10 mouse cellular contexts compared by ENCODE assay signal in the genomic region with DNA sequence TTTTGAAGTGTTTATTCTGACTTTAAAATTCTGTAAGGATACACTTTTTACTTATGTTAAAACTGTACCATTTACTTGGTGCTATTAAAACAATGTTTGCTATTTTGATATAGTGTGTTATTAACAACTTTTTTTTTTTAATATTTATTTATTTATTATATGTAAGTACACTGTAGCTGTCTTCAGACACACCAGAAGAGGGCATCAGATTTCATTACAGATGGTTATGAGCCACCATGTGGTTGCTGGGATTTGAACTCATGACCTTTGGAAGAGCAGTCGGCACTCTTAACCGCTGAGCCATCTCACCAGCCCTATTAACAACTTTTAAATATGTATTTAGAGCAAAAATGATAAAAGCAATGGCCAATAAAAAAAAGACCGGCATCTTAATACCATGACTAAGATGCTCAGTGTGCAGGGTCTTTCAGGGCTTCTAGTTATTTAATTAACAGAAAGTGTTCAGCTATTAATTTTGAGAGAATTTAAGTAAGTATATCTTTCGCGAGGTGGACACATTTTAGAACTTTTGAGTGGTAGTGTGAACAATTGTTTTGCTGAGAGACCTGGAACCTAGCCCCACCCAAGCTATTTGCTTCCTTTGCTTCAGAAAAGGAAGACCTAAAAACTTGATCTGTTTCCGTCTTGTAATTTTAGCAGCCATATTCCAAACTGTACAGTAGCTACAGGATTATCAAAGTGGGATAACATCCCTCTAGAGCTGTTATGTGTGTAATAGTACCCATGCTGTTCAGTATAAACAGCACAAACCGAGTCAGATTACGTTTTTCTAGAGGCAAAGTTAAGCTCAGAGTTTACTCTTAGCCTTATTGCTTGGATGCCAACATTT. TPM values are rescaled to one million over a fixed set of nuclear protein-coding genes. Genes with fewer than 3 reads are reported as not detected.
DNase-seq lines count a peak whose midpoint lies in the region; ATAC-seq and TF ChIP-seq lines count a peak whose summit lies in the region.
"Had no signal": no experiment of that assay in that cellular context is flagged by ENCODE, and none has a peak within 500 bp of the region (broad histone marks: within the 10 kb centered on the region; RNA-seq: fewer than 3 reads in every experiment).

No protein-coding gene starts in this region.

- no peaks in the 10 kb centered on the region for H3K9me3 ChIP-seq in lung, postnatal 0 days (ENCODE audit: low read length)
- H3K9me3 ChIP-seq in forebrain, embryonic 11.5 days (ENCODE audit: control insufficient read depth, low read length): no peaks in the 10 kb centered on the region
- H3K9me3 ChIP-seq in limb, embryonic 12.5 days: no peaks in the 10 kb centered on the region

- peak; percentile 6 for DNase-seq in lung, postnatal 0 days (ENCODE audit: low spot score)
- no peak for DNase-seq in lung, postnatal 4 days
- DNase-seq in forebrain, embryonic 11.5 days (ENCODE audit: low spot score): no peak
- DNase-seq in retina, embryonic 14.5 days (ENCODE audit: low spot score): no peak
- DNase-seq in cerebellum, adult 9-10 months: no peak
- no peak for DNase-seq in adrenal gland, postnatal 25 days

- peak overlapping the region; percentile 49 for H3K4me2 ChIP-seq in lung, postnatal 0 days (replicated peaks; ENCODE audit: low read depth, low read length)
- peak overlapping the region; percentile 50 for H3K4me2 ChIP-seq in forebrain, embryonic 11.5 days (ENCODE audit: low read depth, low read length, severe bottlenecking)
- peak overlapping the region; percentile 62 for H3K4me2 ChIP-seq in limb, embryonic 12.5 days

- no peak for TF ChIP-seq POLR2A in small intestine, adult 2 months (IDR thresholded peaks at IDR 0.05; ENCODE audit: low read depth, low read length)

- no peak for TF ChIP-seq CTCF in lung, postnatal 0 days (IDR thresholded peaks at IDR 0.05)
- TF ChIP-seq CTCF in small intestine, adult 2 months (IDR thresholded peaks at IDR 0.05; ENCODE audit: extremely low read depth, insufficient read length, insufficient replicate concordance, low read depth, low read length): no peak

- no peak overlapping the region for H3K27ac ChIP-seq in lung, postnatal 0 days (ENCODE audit: low read length)
- H3K27ac ChIP-seq in forebrain, embryonic 11.5 days (ENCODE audit: low read depth, low read length): peak overlapping the region; percentile 71
- no peak overlapping the region for H3K27ac ChIP-seq in limb, embryonic 12.5 days
- H3K27ac ChIP-seq in small intestine, adult 2 months (ENCODE audit: insufficient read depth, low read depth, low read length): peak overlapping the region; percentile 40; the same call in 1 of the 2 replicates

- no peak; the same call in 1 of the 2 replicates for TF ChIP-seq EP300 in lung, postnatal 0 days (IDR thresholded peaks at IDR 0.05)

- H3K4me1 ChIP-seq in lung, postnatal 0 days (ENCODE audit: insufficient read depth, low read depth, low read length): no peaks in the 10 kb centered on the region
- no peaks in the 10 kb centered on the region for H3K4me1 ChIP-seq in forebrain, embryonic 11.5 days (replicated peaks; ENCODE audit: control insufficient read depth, insufficient read depth, low read length)
- peaks cover 5% of the 10 kb centered on the region; the same call in 1 of the 2 replicates for H3K4me1 ChIP-seq in limb, embryonic 12.5 days (replicated peaks)
- 0 out of 2 replicates have a peak, but pooled peaks cover 1% of the 10 kb centered on the region for H3K4me1 ChIP-seq in small intestine, adult 2 months (ENCODE audit: control insufficient read depth, insufficient read depth, insufficient read length, low read length)

- no peak for ATAC-seq in lung, postnatal 0 days
- no peak; the same call in 1 of the 2 replicates for ATAC-seq in forebrain, embryonic 11.5 days (replicated peaks; ENCODE audit: low FRiP score)
- peak; percentile 21; the same call in 1 of the 2 replicates for ATAC-seq in limb, embryonic 12.5 days (ENCODE audit: insufficient number of reproducible peaks, insufficient read depth, low FRiP score, low TSS enrichment, low read depth)

- H3K4me3 ChIP-seq in lung, postnatal 0 days (ENCODE audit: low read depth, low read length): peak overlapping the region; percentile 55
- H3K4me3 ChIP-seq in forebrain, embryonic 11.5 days (ENCODE audit: low read depth, low read length): peak overlapping the region; percentile 25
- H3K4me3 ChIP-seq in limb, embryonic 12.5 days (replicated peaks): peak overlapping the region; percentile 69
- no peak overlapping the region for H3K4me3 ChIP-seq in small intestine, adult 2 months (ENCODE audit: low read depth, low read length)

- H3K36me3 ChIP-seq in lung, postnatal 0 days (ENCODE audit: insufficient read depth, low read length): peaks cover 3% of the 10 kb centered on the region; the same call in 1 of the 2 replicates
- peaks cover 3% of the 10 kb centered on the region; the same call in 1 of the 2 replicates for H3K36me3 ChIP-seq in forebrain, embryonic 11.5 days (ENCODE audit: control insufficient read depth, insufficient read depth, low read length)
- peaks cover 9% of the 10 kb centered on the region for H3K36me3 ChIP-seq in limb, embryonic 12.5 days
- H3K36me3 ChIP-seq in small intestine, adult 2 months (ENCODE audit: control insufficient read depth, insufficient read depth, low read length): peaks cover 14% of the 10 kb centered on the region

- 43% methylated on average over 8 of the region's 8 CpGs for WGBS in lung, postnatal 0 days
- 54% methylated on average over 8 of the region's 8 CpGs for WGBS in forebrain, embryonic 11.5 days
- 53% methylated on average over 8 of the region's 8 CpGs for WGBS in limb, embryonic 12.5 days
- 25% methylated on average over 8 of the region's 8 CpGs for WGBS in small intestine, adult 2 months

- H3K9ac ChIP-seq in lung, postnatal 0 days (replicated peaks; ENCODE audit: low read depth): no peak overlapping the region
- peak overlapping the region; percentile 39; the same call in 1 of the 2 replicates for H3K9ac ChIP-seq in forebrain, embryonic 11.5 days (ENCODE audit: low read length)
- no peak overlapping the region for H3K9ac ChIP-seq in limb, embryonic 12.5 days (replicated peaks)

- H3K27me3 ChIP-seq in lung, postnatal 0 days (replicated peaks; ENCODE audit: insufficient read depth, low read length): no peaks in the 10 kb centered on the region
- H3K27me3 ChIP-seq in forebrain, embryonic 11.5 days (ENCODE audit: control insufficient read depth, insufficient read depth, low read length): no peaks in the 10 kb centered on the region
- H3K27me3 ChIP-seq in limb, embryonic 12.5 days: no peaks in the 10 kb centered on the region
- H3K27me3 ChIP-seq in small intestine, adult 2 months (ENCODE audit: control insufficient read depth, insufficient read depth, low read length): no peaks in the 10 kb centered on the region

RNA-seq across cellular contexts. Expression of gene Golph3l, which starts 0.8 kb away (rescaled TPM):
- 23.1 and 25.3 TPM in 2 replicates for polyA plus RNA-seq in lung, postnatal 0 days (2015; fragmentation: Nextera tagmentation; extraction: Ambion mirVana)
- polyA plus RNA-seq in forebrain, embryonic 11.5 days (2014; fragmentation: Nextera tagmentation; extraction: Ambion mirVana): 35.1 and 36.1 TPM in 2 replicates
- 31.1 and 31.5 TPM in 2 replicates for polyA plus RNA-seq in limb, embryonic 12.5 days (2016; fragmentation: Nextera tagmentation; extraction: Ambion mirVana)
- polyA plus RNA-seq in small intestine, adult 2 months (2012; rRNA removed): 1.8 and 4.8 TPM in 2 replicates
- 38.2 and 49.1 TPM in 2 replicates for total RNA-seq in adrenal gland, postnatal 25 days (2021)

RNA-seq across cellular contexts. Expression of gene Hormad1, which starts 28.5 kb away (rescaled TPM):
- polyA plus RNA-seq in lung, postnatal 0 days (2015; fragmentation: Nextera tagmentation; extraction: Ambion mirVana): not detected in 2 replicates
- polyA plus RNA-seq in forebrain, embryonic 11.5 days (2014; fragmentation: Nextera tagmentation; extraction: Ambion mirVana): not detected in 2 replicates
- not detected in 2 replicates for polyA plus RNA-seq in limb, embryonic 12.5 days (2016; fragmentation: Nextera tagmentation; extraction: Ambion mirVana)
- not detected in 2 replicates for polyA plus RNA-seq in small intestine, adult 2 months (2012; rRNA removed)
- total RNA-seq in adrenal gland, postnatal 25 days (2021): not detected in 2 replicates
- total RNA-seq: layer of hippocampus, postnatal 14 days had no signal
- polyA plus RNA-seq: brain, embryonic 14.5 days had no signal

RNA-seq across cellular contexts. Expression of gene Ensa, which starts 36.8 kb away (rescaled TPM):
- polyA plus RNA-seq in lung, postnatal 0 days (2015; fragmentation: Nextera tagmentation; extraction: Ambion mirVana): 48.2 and 52.0 TPM in 2 replicates
- polyA plus RNA-seq in forebrain, embryonic 11.5 days (2014; fragmentation: Nextera tagmentation; extraction: Ambion mirVana): 85.1 and 94.3 TPM in 2 replicates
- polyA plus RNA-seq in limb, embryonic 12.5 days (2016; fragmentation: Nextera tagmentation; extraction: Ambion mirVana): 82.6 and 90.0 TPM in 2 replicates
- polyA plus RNA-seq in small intestine, adult 2 months (2012; rRNA removed): 5.2 and 10.1 TPM in 2 replicates
- total RNA-seq in adrenal gland, postnatal 25 days (2021): 86.4 and 93.1 TPM in 2 replicates

Comparison
In these comparisons a context has a peak if more than half of its experiments do, and no peak if none do; other contexts are left out.
1. H3K27ac ChIP-seq: peak in forebrain, embryonic 11.5 days (single experiment) and small intestine, adult 2 months (single experiment); none in lung, postnatal 0 days (single experiment) and limb, embryonic 12.5 days (single experiment).
2. Peak in every context shown above with its lines, with median percentiles within 50 percentile points of each other: H3K4me2 ChIP-seq.